ENCODE assay signal across 29 mouse cellular contexts in genomic region chr4:43828806-43829205, GRCm38 (mm10). TPM values are rescaled to one million over a fixed set of nuclear protein-coding genes. Genes with fewer than 3 reads are reported as not detected.
"Had no signal": no experiment of that assay in that cellular context is flagged by ENCODE, and none has a peak within 500 bp of the region (broad histone marks: within the 10 kb centered on the region; RNA-seq: fewer than 3 reads in every experiment).

No protein-coding gene starts in this region.

- H3K9me3 ChIP-seq: heart, embryonic 12.5 days; hindbrain, embryonic 10.5 days; hindbrain, embryonic 12.5 days; kidney, embryonic 15.5 days; limb, embryonic 13.5 days; limb, embryonic 15.5 days; liver, embryonic 13.5 days had no signal

- H3K27me3 ChIP-seq: heart, embryonic 12.5 days; hindbrain, embryonic 12.5 days; kidney, embryonic 15.5 days; limb, embryonic 13.5 days; limb, embryonic 15.5 days; liver, embryonic 13.5 days had no signal

- H3K9ac ChIP-seq: forebrain, postnatal 0 days; heart, embryonic 12.5 days; hindbrain, embryonic 12.5 days; hindbrain, embryonic 14.5 days; kidney, embryonic 15.5 days; limb, embryonic 13.5 days; limb, embryonic 15.5 days; liver, embryonic 13.5 days had no signal

- H3K27ac ChIP-seq: hindbrain, embryonic 10.5 days; hindbrain, embryonic 12.5 days; hindbrain, embryonic 14.5 days; kidney, embryonic 15.5 days; layer of hippocampus, adult 2 months; left cerebral cortex, adult 2 months; limb, embryonic 13.5 days; limb, embryonic 15.5 days; liver, embryonic 13.5 days had no signal

- H3K4me2 ChIP-seq: heart, embryonic 12.5 days; hindbrain, embryonic 12.5 days; hindbrain, embryonic 14.5 days; kidney, embryonic 15.5 days; limb, embryonic 13.5 days; limb, embryonic 15.5 days; liver, embryonic 13.5 days had no signal

- DNase-seq: forebrain, postnatal 0 days; gastrocnemius, postnatal 14 days; gastrocnemius, postnatal 36 days; heart, adult 18-20 months; heart, postnatal 10 days; heart, postnatal 4 days; kidney, adult 18-20 months; kidney, adult 8-10 months; kidney, postnatal 10 days; kidney, postnatal 25 days; kidney, postnatal 4 days; liver, embryonic 13.5 days had no signal

- ATAC-seq: forebrain, postnatal 0 days; hindbrain, embryonic 16.5 days; inflammation-experienced regulatory T-cells, adult 6 months; intestine, postnatal 0 days had no signal

- H3K4me1 ChIP-seq: hindbrain, embryonic 12.5 days; liver, embryonic 13.5 days had no signal

- H3K36me3 ChIP-seq: heart, embryonic 12.5 days; hindbrain, embryonic 10.5 days; hindbrain, embryonic 12.5 days; kidney, embryonic 15.5 days; limb, embryonic 13.5 days; limb, embryonic 15.5 days; liver, embryonic 13.5 days had no signal

- H3K4me3 ChIP-seq: heart, embryonic 12.5 days; hindbrain, embryonic 10.5 days; hindbrain, embryonic 12.5 days; kidney, embryonic 15.5 days; layer of hippocampus, adult 2 months; left cerebral cortex, adult 2 months; limb, embryonic 13.5 days; limb, embryonic 15.5 days; liver, embryonic 13.5 days had no signal

RNA-seq across cellular contexts. Expression of gene Olfr156, which starts 5.1 kb away (rescaled TPM):
- polyA plus RNA-seq: forebrain, postnatal 0 days; gonadal fat pad, adult 2 months; heart, embryonic 12.5 days; heart, embryonic 14.5 days; heart, embryonic 16.5 days; hindbrain, embryonic 10.5 days; hindbrain, embryonic 12.5 days; hindbrain, embryonic 14.5 days; hindbrain, embryonic 16.5 days; inflammation-experienced regulatory T-cells, adult 6 months; intestine, postnatal 0 days; kidney, embryonic 15.5 days; limb, embryonic 15.5 days; liver, adult 2 months; liver, embryonic 13.5 days had no signal

RNA-seq across cellular contexts. Expression of gene Olfr157, which starts 11.2 kb away (rescaled TPM):
- polyA plus RNA-seq: forebrain, postnatal 0 days; gonadal fat pad, adult 2 months; heart, embryonic 12.5 days; heart, embryonic 14.5 days; heart, embryonic 16.5 days; hindbrain, embryonic 10.5 days; hindbrain, embryonic 12.5 days; hindbrain, embryonic 16.5 days; intestine, postnatal 0 days; kidney, embryonic 15.5 days; limb, embryonic 11.5 days; limb, embryonic 13.5 days; limb, embryonic 15.5 days; liver, adult 2 months; liver, embryonic 13.5 days had no signal

RNA-seq across cellular contexts. Expression of gene Olfr155, which starts 22.6 kb away (rescaled TPM):
- polyA plus RNA-seq: forebrain, postnatal 0 days; gonadal fat pad, adult 2 months; heart, embryonic 12.5 days; heart, embryonic 14.5 days; heart, embryonic 16.5 days; hindbrain, embryonic 10.5 days; hindbrain, embryonic 12.5 days; hindbrain, embryonic 14.5 days; hindbrain, embryonic 16.5 days; inflammation-experienced regulatory T-cells, adult 6 months; intestine, postnatal 0 days; kidney, embryonic 15.5 days; limb, embryonic 11.5 days; limb, embryonic 13.5 days; limb, embryonic 15.5 days; liver, adult 2 months; liver, embryonic 13.5 days had no signal

RNA-seq across cellular contexts. Expression of gene Olfr159, which starts 58.0 kb away (rescaled TPM):
- polyA plus RNA-seq: forebrain, postnatal 0 days; gonadal fat pad, adult 2 months; heart, embryonic 12.5 days; heart, embryonic 14.5 days; heart, embryonic 16.5 days; hindbrain, embryonic 10.5 days; hindbrain, embryonic 12.5 days; hindbrain, embryonic 14.5 days; hindbrain, embryonic 16.5 days; inflammation-experienced regulatory T-cells, adult 6 months; intestine, postnatal 0 days; kidney, embryonic 15.5 days; limb, embryonic 11.5 days; limb, embryonic 13.5 days; limb, embryonic 15.5 days; liver, adult 2 months; liver, embryonic 13.5 days had no signal
